Mouse (Mus musculus) stomach, postnatal 0 days (tissue): Measurements from ENCODE around the gene Tln1. TPM values are rescaled to one million over a fixed set of nuclear protein-coding genes. Genes with fewer than 3 reads are reported as not detected.
A peak's percentile ranks its signal among the peaks of the same experiment; 100 is the strongest.

Experiments used
- ATAC-seq: fragments of 200-750 bp; cut with Nextera tagmentation; 2 replicates; pipeline ENCODE4 v1.8.0; 2017; ENCODE audit not compliant: low FRiP score, low TSS enrichment
- DNase-seq: peaks from one replicate; pipeline ENCODE4 v3.0.0-alpha.2; 2016; ENCODE audit warnings: low spot score
- H3K27ac ChIP-seq: fragments of 300-500 bp; sonication (generic); replicated peaks from 2 replicates; pipeline ENCODE4 v1.5.1; 2014; ENCODE audit warnings: mild to moderate bottlenecking, control low read depth
- H3K27me3 ChIP-seq: fragments of 300-500 bp; sonication (generic); 2 replicates; pipeline ENCODE4 v1.6.1; 2014; ENCODE audit warnings: low read length; ENCODE audit not compliant: control insufficient read depth, insufficient read depth
- H3K36me3 ChIP-seq: fragments of 300-500 bp; sonication (generic); 2 replicates; pipeline ENCODE4 v1.6.1; 2014; ENCODE audit warnings: low read length, mixed read lengths; ENCODE audit not compliant: control insufficient read depth, insufficient read depth
- H3K4me1 ChIP-seq: fragments of 300-500 bp; sonication (generic); replicated peaks from 2 replicates; pipeline ENCODE4 v1.6.1; 2014; ENCODE audit warnings: antibody characterized with exemption; ENCODE audit not compliant: control insufficient read depth, insufficient read depth
- H3K4me2 ChIP-seq: fragments of 300-500 bp; sonication (generic); replicated peaks from 2 replicates; pipeline ENCODE4 v1.6.1; 2014; ENCODE audit warnings: low read depth, mild to moderate bottlenecking, control low read depth, moderate library complexity
- H3K4me3 ChIP-seq: fragments of 300-500 bp; sonication (generic); 2 replicates; pipeline ENCODE4 v1.5.1; 2014; ENCODE audit warnings: low read depth, low read length, control low read depth
- H3K9ac ChIP-seq: fragments of 300-500 bp; sonication (generic); 2 replicates; pipeline ENCODE4 v1.6.1; 2014; ENCODE audit warnings: mild to moderate bottlenecking, low read length, control low read depth, mixed read lengths
- H3K9me3 ChIP-seq: fragments of 300-500 bp; sonication (generic); 2 replicates; pipeline ENCODE4 v1.6.1; 2016; ENCODE audit warnings: low read length; ENCODE audit not compliant: control insufficient read depth
- CTCF ChIP-seq: IDR thresholded peaks from 2 replicates; pipeline ENCODE4 v1.5.1; 2016; ENCODE audit warnings: antibody characterized with exemption, low read depth, mild to moderate bottlenecking, moderate library complexity
- EP300 ChIP-seq: optimal IDR thresholded peaks from 2 replicates; pipeline ENCODE3; 2016; ENCODE audit warnings: antibody characterized with exemption
- WGBS: fragments of 180-500 bp; shearing (Covaris S2); extraction: QIAGEN DNeasy Blood & Tissue Kit; methylation state at CpG from one replicate; pipeline ENCODE4 v1.1.7; 2014; 5-methylcytosine and 5-hydroxymethylcytosine counted together
- polyA plus RNA-seq: library from polyadenylated mRNA; unstranded; fragments of >200 nt; fragmentation: Nextera tagmentation; extraction: Ambion mirVana; gene quantifications from 2 replicates; pipeline ENCODE4 v1.2.1, GENCODE M21; 2015

Gene Tln1
- polyA plus RNA-seq, 1 experiment from 2014 or later: 60.3 TPM

GRCm38 (mm10) chr4:43506074-43506473, 56.4 kb downstream of the Tln1 start:
- ATAC-seq: no peak
- Histone ChIP-seq H3K27me3 (no peaks in the 10 kb centered on the region), H3K4me1 (peaks cover 4% of the 10 kb centered on the region; the same call in 1 of the 2 replicates), H3K9me3 (no peaks in the 10 kb centered on the region), H3K4me3 (no peak overlapping the region), H3K27ac (no peak overlapping the region), H3K36me3 (no peaks in the 10 kb centered on the region), H3K4me2 (no peak overlapping the region), H3K9ac (no peak overlapping the region)
- WGBS: 69% methylated on average over 8 of the region's 8 CpGs
- no peak for DNase-seq
- no peak for TF ChIP-seq EP300
- no peak for TF ChIP-seq CTCF

- WGBS: 73% methylated on average over 4 of the region's 4 CpGs
- Histone ChIP-seq H3K9ac (no peak overlapping the region), H3K27me3 (no peaks in the 10 kb centered on the region), H3K4me3 (no peak overlapping the region), H3K36me3 (no peaks in the 10 kb centered on the region), H3K4me1 (peaks cover 6% of the 10 kb centered on the region; the same call in 1 of the 2 replicates), H3K9me3 (no peaks in the 10 kb centered on the region), H3K4me2 (no peak overlapping the region), H3K27ac (no peak overlapping the region)
- TF ChIP-seq EP300 (no peak), CTCF (no peak)
- no peak for DNase-seq
- ATAC-seq: no peak
Observed at GRCm38 (mm10) chr4:43504269-43504668, 58.2 kb downstream of the Tln1 start.

DNA sequence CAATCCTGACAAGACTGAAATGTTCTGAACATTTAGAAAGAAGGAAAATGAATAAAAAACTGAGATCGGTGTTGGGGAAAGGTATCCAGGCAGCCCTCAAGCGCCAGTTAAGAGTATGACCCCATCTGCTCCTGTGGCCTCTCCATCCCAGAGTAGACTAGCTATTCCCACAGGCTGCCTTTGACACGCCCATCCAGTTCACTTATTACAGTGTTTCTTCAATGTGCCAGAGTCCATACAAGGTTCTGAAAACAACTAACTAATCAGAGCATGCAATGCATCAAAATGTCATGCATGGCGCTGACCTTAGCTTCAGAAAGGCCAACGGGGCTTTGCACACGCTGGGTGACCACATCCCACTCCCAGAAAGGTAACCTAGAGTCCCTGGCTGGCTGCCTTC, 59.0 kb downstream of the Tln1 start:
- Histone ChIP-seq H3K27me3 (no peaks in the 10 kb centered on the region), H3K27ac (no peak overlapping the region), H3K36me3 (no peaks in the 10 kb centered on the region), H3K9ac (no peak overlapping the region), H3K4me3 (no peak overlapping the region), H3K4me2 (no peak overlapping the region), H3K9me3 (no peaks in the 10 kb centered on the region), H3K4me1 (peaks cover 5% of the 10 kb centered on the region; the same call in 1 of the 2 replicates)
- DNase-seq (no peak), ATAC-seq (no peak)
- TF ChIP-seq CTCF (no peak), EP300 (no peak)
- 72% methylated on average over 6 of the region's 6 CpGs for whole genome bisulfite sequencing

DNA sequence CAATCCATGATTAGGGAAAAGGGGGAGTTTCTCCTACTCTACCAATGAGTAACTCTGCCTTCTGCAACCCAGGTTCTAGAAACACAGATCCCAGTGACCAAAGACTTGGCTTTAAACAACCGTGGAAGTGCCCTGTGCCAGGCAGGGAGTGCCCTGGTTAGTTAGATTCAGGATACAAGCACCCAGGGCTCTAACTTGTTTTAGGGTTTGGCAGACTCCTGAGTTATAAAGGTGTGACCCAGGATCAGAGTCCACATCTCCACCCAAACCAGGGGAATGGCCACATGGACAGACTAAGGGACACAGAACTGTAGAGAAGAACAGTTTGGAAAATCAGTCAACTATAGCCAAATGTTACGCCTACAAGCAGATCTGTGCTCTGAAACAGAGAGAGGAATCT, 59.5 kb downstream of the Tln1 start:
- Histone ChIP-seq H3K4me3 (no peak overlapping the region), H3K27ac (no peak overlapping the region), H3K4me2 (no peak overlapping the region), H3K9ac (no peak overlapping the region), H3K9me3 (no peaks in the 10 kb centered on the region), H3K36me3 (no peaks in the 10 kb centered on the region), H3K4me1 (peaks cover 5% of the 10 kb centered on the region; the same call in 1 of the 2 replicates), H3K27me3 (no peaks in the 10 kb centered on the region)
- ATAC-seq (no peak), DNase-seq (no peak)
- no peak for TF ChIP-seq EP300
- 73% methylated on average over 2 of the region's 2 CpGs for WGBS

DNA sequence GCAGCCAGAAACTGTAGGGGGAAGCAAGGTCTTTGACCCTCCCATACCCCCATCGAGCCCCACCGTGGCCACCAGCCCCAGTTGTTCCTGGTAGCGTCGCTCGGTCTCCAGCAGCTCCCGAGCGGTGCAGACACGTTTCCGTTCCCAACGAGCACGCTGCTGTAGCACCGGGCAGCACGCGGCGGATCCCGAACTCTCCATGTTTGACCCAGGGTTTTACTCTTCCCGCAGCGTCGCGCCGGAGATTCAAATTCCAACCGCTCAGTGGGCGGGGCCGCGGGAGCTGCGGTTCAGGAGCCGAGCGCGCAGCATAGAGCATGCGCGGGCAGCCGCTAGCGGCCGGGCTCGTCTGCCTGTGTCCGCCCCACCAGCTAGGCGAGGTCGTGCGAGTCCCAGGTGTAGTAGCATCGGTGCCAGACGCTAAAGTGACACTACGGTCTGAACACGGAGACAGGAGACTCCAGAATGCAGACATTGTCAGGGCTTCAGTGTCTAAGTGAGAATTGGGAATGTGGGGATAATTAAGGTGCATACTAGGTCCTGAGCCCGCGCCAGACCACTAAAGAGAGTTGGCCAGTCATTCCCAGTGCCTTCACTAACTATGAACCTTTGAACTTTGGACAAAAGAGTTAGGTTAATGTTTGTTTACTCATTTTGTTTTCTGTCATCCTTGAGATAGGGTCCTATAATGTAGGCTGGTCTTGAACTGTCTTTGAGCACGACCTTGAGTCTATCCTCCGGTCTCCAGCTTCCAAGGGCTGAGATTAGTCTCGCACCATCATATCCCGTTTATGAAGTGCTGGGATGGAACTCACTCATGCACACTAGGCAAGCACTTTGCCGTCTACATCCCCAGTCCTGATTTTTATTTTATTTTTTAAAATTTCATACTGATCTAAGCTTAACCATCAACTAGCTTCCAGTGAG, 62.8 kb downstream of the Tln1 start, which contains the start of gene Arhgef39:
Gene Arhgef39, minus strand, starts transcription at position 289 of the 927 bp plus-strand sequence.
- WGBS: 6% methylated on average over 50 of the region's 50 CpGs
- H3K36me3 ChIP-seq: no peaks in the 10 kb centered on the region
- H3K4me1 ChIP-seq: 0 out of 2 replicates have a peak, but pooled peaks cover 5% of the 10 kb centered on the region
- peak within 1 kb of the TSS; percentile 80 for H3K4me2 ChIP-seq
- H3K9me3 ChIP-seq: no peaks in the 10 kb centered on the region
- H3K9ac ChIP-seq: peak within 1 kb of the TSS; percentile 58
- no peak within 1 kb of the TSS for H3K27ac ChIP-seq
- H3K27me3 ChIP-seq: no peaks in the 10 kb centered on the region
- peak within 1 kb of the TSS; percentile 54 for H3K4me3 ChIP-seq
- DNase-seq: peak; percentile 91
- ATAC-seq: peak; percentile 84
- TF ChIP-seq EP300 (no peak), CTCF (no peak)

DNA sequence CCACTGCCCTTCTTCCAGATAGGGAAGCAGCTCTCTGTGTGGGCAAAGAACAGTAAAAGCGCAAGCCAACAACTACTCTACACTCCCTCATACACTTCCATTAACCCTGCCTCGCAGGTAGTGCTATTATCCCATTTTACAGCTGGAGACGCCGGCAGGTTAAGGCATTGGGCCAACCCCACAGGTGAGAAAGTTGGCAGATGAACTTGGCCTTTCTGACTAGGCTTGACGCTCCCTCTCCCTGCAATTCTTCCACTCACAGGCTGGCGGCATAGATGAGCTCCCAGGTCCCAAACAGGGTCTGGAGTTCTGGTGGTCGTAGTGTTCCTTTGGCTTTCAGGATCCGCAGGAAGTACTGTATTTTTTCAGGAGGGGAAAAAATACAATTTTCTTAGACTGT, 63.5 kb downstream of the Tln1 start:
- no peaks in the 10 kb centered on the region for H3K36me3 ChIP-seq
- WGBS: 12% methylated on average over 8 of the region's 8 CpGs
- DNase-seq (no peak), ATAC-seq (no peak)
- H3K4me1 ChIP-seq: 0 out of 2 replicates have a peak, but pooled peaks cover 5% of the 10 kb centered on the region
- H3K27ac ChIP-seq: no peak overlapping the region
- peak overlapping the region; percentile 58 for H3K9ac ChIP-seq
- H3K27me3 ChIP-seq: no peaks in the 10 kb centered on the region
- TF ChIP-seq EP300 (no peak), CTCF (peak; percentile 61)
- no peaks in the 10 kb centered on the region for H3K9me3 ChIP-seq
- peak overlapping the region; percentile 54 for H3K4me3 ChIP-seq
- peak overlapping the region; percentile 80 for H3K4me2 ChIP-seq
